8 mouse cellular contexts compared by ENCODE assay signal in the genomic region with DNA sequence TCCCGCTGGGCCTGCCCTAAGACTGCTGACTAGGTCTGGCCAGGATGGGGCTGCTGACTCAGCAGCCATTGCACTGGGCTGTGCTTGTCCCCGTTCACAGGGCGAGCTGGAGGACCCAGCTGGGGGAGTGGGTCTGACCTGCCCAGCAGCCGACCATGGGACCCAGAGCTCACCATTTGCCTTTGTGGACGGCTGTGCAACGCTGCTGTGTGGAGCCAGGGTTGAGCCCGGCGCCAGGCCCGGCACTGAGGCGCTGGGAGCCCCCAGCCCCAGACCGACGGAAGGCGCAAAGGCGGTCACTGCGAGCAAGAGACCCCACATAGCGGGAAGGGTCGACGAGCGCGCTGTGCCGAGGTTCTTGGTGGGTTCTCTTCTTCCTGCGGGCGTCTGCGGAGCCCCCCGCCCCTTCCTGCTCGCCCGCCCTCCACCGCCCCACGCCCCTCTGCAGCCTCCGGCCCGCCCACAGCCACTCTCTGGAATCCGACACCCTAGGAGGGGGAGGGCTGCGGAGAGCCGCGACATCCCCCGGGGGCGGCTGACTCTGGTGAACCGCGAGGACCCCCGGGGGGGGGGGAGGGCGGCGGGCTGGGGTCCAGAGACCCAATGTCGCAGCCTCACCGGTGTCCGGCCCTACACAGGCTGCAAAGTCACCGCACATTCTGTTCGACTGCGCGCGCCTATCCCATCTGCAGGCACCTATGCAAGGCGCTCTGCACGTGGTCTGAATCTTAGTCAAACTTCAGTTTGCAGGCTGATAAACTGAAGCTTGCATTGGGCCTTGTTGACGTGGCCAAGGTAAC. TPM values are rescaled to one million over a fixed set of nuclear protein-coding genes. Genes with fewer than 3 reads are reported as not detected.
DNase-seq lines count a peak whose midpoint lies in the region; ATAC-seq and TF ChIP-seq lines count a peak whose summit lies in the region.

A gene (minus strand): TSS at position 389 of the 800 bp plus-strand sequence.

- ATAC-seq in forebrain, embryonic 14.5 days: peak; percentile 85
- peak; percentile 83 for ATAC-seq in hindbrain, embryonic 14.5 days (ENCODE audit: low FRiP score)
- ATAC-seq in lung, postnatal 0 days: peak; percentile 56
- ATAC-seq in stomach, postnatal 0 days (ENCODE audit: low FRiP score, low TSS enrichment): peak; percentile 68

- TF ChIP-seq EP300 in lung, postnatal 0 days (IDR thresholded peaks at IDR 0.05): no peak
- TF ChIP-seq EP300 in stomach, postnatal 0 days (optimal IDR thresholded peaks at IDR 0.05): no peak

- peak within 1 kb of the TSS; percentile 96 for H3K4me2 ChIP-seq in forebrain, embryonic 14.5 days (ENCODE audit: low read length)
- H3K4me2 ChIP-seq in hindbrain, embryonic 14.5 days (replicated peaks): peak within 1 kb of the TSS; percentile 81
- H3K4me2 ChIP-seq in lung, postnatal 0 days (replicated peaks; ENCODE audit: low read depth, low read length): peak within 1 kb of the TSS; percentile 90
- peak within 1 kb of the TSS; percentile 91 for H3K4me2 ChIP-seq in stomach, postnatal 0 days (replicated peaks; ENCODE audit: low read depth)

- H3K4me1 ChIP-seq in forebrain, embryonic 14.5 days (ENCODE audit: control insufficient read depth, insufficient read depth, low read length): peaks cover 7% of the 10 kb centered on the region
- H3K4me1 ChIP-seq in hindbrain, embryonic 14.5 days (replicated peaks; ENCODE audit: control insufficient read depth, insufficient read depth, low read length): peaks cover 20% of the 10 kb centered on the region; the same call in 1 of the 2 replicates
- H3K4me1 ChIP-seq in lung, postnatal 0 days (ENCODE audit: insufficient read depth, low read depth, low read length): no peaks in the 10 kb centered on the region
- 0 out of 2 replicates have a peak, but pooled peaks cover 2% of the 10 kb centered on the region for H3K4me1 ChIP-seq in stomach, postnatal 0 days (replicated peaks; ENCODE audit: control insufficient read depth, insufficient read depth)

- no peaks in the 10 kb centered on the region for H3K9me3 ChIP-seq in forebrain, embryonic 14.5 days (replicated peaks; ENCODE audit: control insufficient read depth, low read length)
- H3K9me3 ChIP-seq in hindbrain, embryonic 14.5 days (ENCODE audit: control insufficient read depth, low read length): no peaks in the 10 kb centered on the region
- no peaks in the 10 kb centered on the region for H3K9me3 ChIP-seq in lung, postnatal 0 days (ENCODE audit: low read length)
- H3K9me3 ChIP-seq in stomach, postnatal 0 days (ENCODE audit: control insufficient read depth, low read length): no peaks in the 10 kb centered on the region

- no peak within 1 kb of the TSS; the same call in 1 of the 2 replicates for H3K27ac ChIP-seq in forebrain, embryonic 14.5 days (ENCODE audit: low read depth, low read length)
- H3K27ac ChIP-seq in hindbrain, embryonic 14.5 days: no peak within 1 kb of the TSS
- no peak within 1 kb of the TSS for H3K27ac ChIP-seq in lung, postnatal 0 days (ENCODE audit: low read length)
- H3K27ac ChIP-seq in stomach, postnatal 0 days (replicated peaks): no peak within 1 kb of the TSS

- TF ChIP-seq CTCF in lung, postnatal 0 days (IDR thresholded peaks at IDR 0.05): no peak
- no peak for TF ChIP-seq CTCF in stomach, postnatal 0 days (IDR thresholded peaks at IDR 0.05; ENCODE audit: low read depth)

- peak within 1 kb of the TSS; percentile 75 for H3K9ac ChIP-seq in forebrain, embryonic 14.5 days (ENCODE audit: low read length)
- H3K9ac ChIP-seq in hindbrain, embryonic 14.5 days: peak within 1 kb of the TSS; percentile 72
- 0 out of 2 replicates have a peak within 1 kb of the TSS, but pooled peaks have one; percentile 16 for H3K9ac ChIP-seq in lung, postnatal 0 days (replicated peaks; ENCODE audit: low read depth)
- peak within 1 kb of the TSS; percentile 58 for H3K9ac ChIP-seq in stomach, postnatal 0 days (ENCODE audit: low read length)

- peak within 1 kb of the TSS; percentile 52 for H3K4me3 ChIP-seq in forebrain, embryonic 14.5 days (ENCODE audit: low read depth, low read length)
- H3K4me3 ChIP-seq in hindbrain, embryonic 14.5 days (replicated peaks; ENCODE audit: low read length): peak within 1 kb of the TSS; percentile 42
- H3K4me3 ChIP-seq in lung, postnatal 0 days (ENCODE audit: low read depth, low read length): peak within 1 kb of the TSS; percentile 53
- peak within 1 kb of the TSS; percentile 56 for H3K4me3 ChIP-seq in stomach, postnatal 0 days (ENCODE audit: low read depth, low read length)

- intact Hi-C loops in left cerebral cortex, postnatal 25 days (cut with DNase I): no loop called here

- DNase-seq in heart, adult 18-20 months: peak; percentile 26 to 30
- DNase-seq in heart, adult 8-10 months (ENCODE audit: low spot score): no peak
- peak; percentile 80 for DNase-seq in R1 (ENCODE audit: low read depth, low spot score)
- peak; percentile 51 for DNase-seq in forebrain, embryonic 14.5 days (ENCODE audit: low spot score)
- peak; percentile 27 for DNase-seq in hindbrain, embryonic 14.5 days (ENCODE audit: low spot score)
- peak; percentile 19 for DNase-seq in lung, postnatal 0 days (ENCODE audit: low spot score)
- peak; percentile 36 for DNase-seq in stomach, postnatal 0 days (ENCODE audit: low spot score)
- DNase-seq in left cerebral cortex, postnatal 25 days (ENCODE audit: low spot score in 2 of 2): no peak

- H3K36me3 ChIP-seq in forebrain, embryonic 14.5 days (ENCODE audit: control insufficient read depth, insufficient read depth, low read length): no peaks in the 10 kb centered on the region
- peaks cover 7% of the 10 kb centered on the region; the same call in 1 of the 2 replicates for H3K36me3 ChIP-seq in hindbrain, embryonic 14.5 days (replicated peaks; ENCODE audit: control insufficient read depth, insufficient read depth)
- H3K36me3 ChIP-seq in lung, postnatal 0 days (ENCODE audit: insufficient read depth, low read length): no peaks in the 10 kb centered on the region
- H3K36me3 ChIP-seq in stomach, postnatal 0 days (ENCODE audit: control insufficient read depth, insufficient read depth, low read length): no peaks in the 10 kb centered on the region

- WGBS in forebrain, embryonic 14.5 days: 2% methylated on average over 37 of the region's 53 CpGs
- under 1% methylated on average over 42 of the region's 53 CpGs for WGBS in hindbrain, embryonic 14.5 days
- 5% methylated on average over 38 of the region's 53 CpGs for WGBS in lung, postnatal 0 days
- under 1% methylated on average over 43 of the region's 53 CpGs for WGBS in stomach, postnatal 0 days

- H3K27me3 ChIP-seq in forebrain, embryonic 14.5 days (replicated peaks; ENCODE audit: control insufficient read depth, insufficient read depth, low read length): 0 out of 2 replicates have a peak, but pooled peaks cover 8% of the 10 kb centered on the region
- peaks cover 5% of the 10 kb centered on the region; the same call in 1 of the 2 replicates for H3K27me3 ChIP-seq in hindbrain, embryonic 14.5 days (ENCODE audit: control insufficient read depth, insufficient read depth, low read length)
- no peaks in the 10 kb centered on the region for H3K27me3 ChIP-seq in lung, postnatal 0 days (replicated peaks; ENCODE audit: insufficient read depth, low read length)
- no peaks in the 10 kb centered on the region for H3K27me3 ChIP-seq in stomach, postnatal 0 days (ENCODE audit: control insufficient read depth, insufficient read depth, low read length)

RNA-seq across cellular contexts. Expression of the gene that starts here (rescaled TPM):
- total RNA-seq in heart, adult 18-20 months (2021): 1 to 10 TPM; 4.3 to 6.0 TPM
- 1 to 10 TPM; 2.6 to 5.2 (median 3.8) TPM for total RNA-seq in heart, adult 8-10 months (2022)
- 10.1 and 10.9 TPM in 2 replicates for polyA plus RNA-seq in forebrain, embryonic 14.5 days (2014; fragmentation: Nextera tagmentation; extraction: Ambion mirVana)
- polyA plus RNA-seq in hindbrain, embryonic 14.5 days (2014; fragmentation: Nextera tagmentation; extraction: Ambion mirVana): 22.8 and 23.8 TPM in 2 replicates
- polyA plus RNA-seq in lung, postnatal 0 days (2015; fragmentation: Nextera tagmentation; extraction: Ambion mirVana): 13.9 and 14.9 TPM in 2 replicates
- 14.6 and 19.1 TPM in 2 replicates for polyA plus RNA-seq in stomach, postnatal 0 days (2015; fragmentation: Nextera tagmentation; extraction: Ambion mirVana)
- 1 to 10 TPM; 5.5 to 7.4 TPM for total RNA-seq in left cerebral cortex, postnatal 25 days (2021)

Comparison
In these comparisons a context has a peak if more than half of its experiments do, and no peak if none do; other contexts are left out.
1. DNase-seq: peak in heart, adult 18-20 months (2 of 2), R1 (single experiment), forebrain, embryonic 14.5 days (single experiment), hindbrain, embryonic 14.5 days (single experiment), lung, postnatal 0 days (single experiment) and stomach, postnatal 0 days (single experiment); none in heart, adult 8-10 months (single experiment) and left cerebral cortex, postnatal 25 days (0 of 2).
2. H3K9ac ChIP-seq: peak in every context shown above with its lines; median percentile 75 in forebrain, embryonic 14.5 days; 72 in hindbrain, embryonic 14.5 days; 58 in stomach, postnatal 0 days; 16 in lung, postnatal 0 days.
3. Peak in every context shown above with its lines, with median percentiles within 50 percentile points of each other: ATAC-seq, H3K4me2 ChIP-seq and H3K4me3 ChIP-seq.